Mouse (Mus musculus): Measurements from ENCODE around the gene Gnat1. TPM values are rescaled to one million over a fixed set of nuclear protein-coding genes. Genes with fewer than 3 reads are reported as not detected.
A peak's percentile ranks its signal among the peaks of the same experiment; 100 is the strongest.

Gene Gnat1
- polyA plus RNA-seq (2015; fragmentation: Nextera tagmentation; extraction: Ambion mirVana) = 0.65 and 1.2 TPM in 2 replicates

DNA sequence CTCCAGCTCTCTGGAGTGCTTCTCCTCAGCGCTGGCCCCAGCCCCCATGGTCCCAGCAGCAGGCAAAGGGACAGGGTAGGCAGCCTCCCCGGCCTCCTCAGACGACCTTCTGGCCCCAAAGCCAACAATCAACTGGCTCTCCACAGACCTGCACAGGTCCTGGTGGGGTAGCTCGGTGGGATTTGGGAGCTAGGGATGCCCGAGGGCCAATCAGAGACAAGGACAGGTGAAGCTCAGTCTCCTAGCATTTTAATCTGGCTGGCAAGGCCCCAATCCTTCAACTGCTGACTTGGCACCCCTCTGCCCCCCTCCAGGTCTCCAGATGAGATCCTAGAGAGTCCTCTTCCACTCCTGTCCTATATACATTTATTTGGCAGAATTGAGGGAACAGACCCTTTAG is at the start of gene Gnat1:
TSS of gene Gnat1 (minus strand) at position 212 of the 400 bp plus-strand sequence.
- Histone ChIP-seq H3K4me1 (replicated peaks; ENCODE audit: control insufficient read depth, insufficient read depth, low read length) (peaks cover 20% of the 10 kb centered on the region), H3K9me3 (ENCODE audit: control insufficient read depth, low read length) (no peaks in the 10 kb centered on the region), H3K4me2 (ENCODE audit: low read depth, low read length) (no peak within 1 kb of the TSS), H3K27ac (ENCODE audit: low read length) (no peak within 1 kb of the TSS), H3K36me3 (ENCODE audit: control insufficient read depth, insufficient read depth, low read length) (peaks cover 10% of the 10 kb centered on the region; the same call in 1 of the 2 replicates), H3K4me3 (ENCODE audit: low read length) (no peak within 1 kb of the TSS), H3K27me3 (ENCODE audit: control insufficient read depth, insufficient read depth, low read depth, low read length) (peaks cover 26% of the 10 kb centered on the region), H3K9ac (ENCODE audit: low read length) (no peak within 1 kb of the TSS)
- ATAC-seq (ENCODE audit: low read depth) = no peak
- WGBS = 31% methylated on average over 5 of the region's 5 CpGs

DNA sequence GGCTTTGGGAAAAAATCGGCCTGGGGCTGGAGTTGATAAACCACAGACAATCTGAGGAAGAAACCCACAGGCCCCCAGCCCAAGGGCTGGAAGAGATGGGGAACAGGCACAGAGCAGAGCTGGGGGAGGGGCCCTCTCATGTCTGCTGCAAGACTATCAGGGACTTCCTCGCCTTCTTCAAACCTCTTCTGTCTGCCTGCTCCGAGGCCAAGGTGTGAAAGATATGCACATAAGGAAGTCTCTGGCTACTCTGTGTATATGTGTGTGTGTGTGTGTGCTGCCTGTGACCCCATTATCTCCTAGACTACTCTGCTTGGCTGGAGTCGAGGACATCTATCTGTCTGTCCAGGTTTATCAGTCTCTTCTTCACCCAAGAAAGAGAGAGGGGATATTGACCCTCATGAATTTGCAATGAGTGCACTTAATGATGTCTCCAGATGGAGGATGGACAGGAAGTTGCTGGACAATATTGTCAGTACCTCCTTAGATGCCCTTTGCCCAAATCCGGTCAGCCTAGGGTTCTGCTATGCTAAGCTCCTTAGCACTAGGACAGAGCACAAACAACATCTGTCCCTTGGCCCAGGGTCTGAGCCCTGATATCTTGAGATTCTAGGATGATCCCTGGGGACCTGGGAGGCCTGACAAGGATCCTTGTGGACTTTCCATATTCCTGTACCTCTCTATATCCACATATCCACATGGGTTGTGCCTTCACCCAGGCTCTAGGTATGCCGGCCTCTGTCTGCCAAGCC is 49.6 kb upstream of the Gnat1 start:
- no peak for ATAC-seq (ENCODE audit: low read depth)
- no peaks in the 10 kb centered on the region for H3K27me3 ChIP-seq (ENCODE audit: control insufficient read depth, insufficient read depth, low read depth, low read length)
- H3K4me1 ChIP-seq (replicated peaks; ENCODE audit: control insufficient read depth, insufficient read depth, low read length) = peaks cover 12% of the 10 kb centered on the region
- no peak overlapping the region for H3K4me3 ChIP-seq (ENCODE audit: low read length)
- no peak overlapping the region for H3K27ac ChIP-seq (ENCODE audit: low read length)
- 50% methylated on average over 6 of the region's 6 CpGs for WGBS
- H3K9me3 ChIP-seq (ENCODE audit: control insufficient read depth, low read length) = no peaks in the 10 kb centered on the region
- no peak overlapping the region for H3K9ac ChIP-seq (ENCODE audit: low read length)
- H3K36me3 ChIP-seq (ENCODE audit: control insufficient read depth, insufficient read depth, low read length) = no peaks in the 10 kb centered on the region
- no peak overlapping the region for H3K4me2 ChIP-seq (ENCODE audit: low read depth, low read length)

DNA sequence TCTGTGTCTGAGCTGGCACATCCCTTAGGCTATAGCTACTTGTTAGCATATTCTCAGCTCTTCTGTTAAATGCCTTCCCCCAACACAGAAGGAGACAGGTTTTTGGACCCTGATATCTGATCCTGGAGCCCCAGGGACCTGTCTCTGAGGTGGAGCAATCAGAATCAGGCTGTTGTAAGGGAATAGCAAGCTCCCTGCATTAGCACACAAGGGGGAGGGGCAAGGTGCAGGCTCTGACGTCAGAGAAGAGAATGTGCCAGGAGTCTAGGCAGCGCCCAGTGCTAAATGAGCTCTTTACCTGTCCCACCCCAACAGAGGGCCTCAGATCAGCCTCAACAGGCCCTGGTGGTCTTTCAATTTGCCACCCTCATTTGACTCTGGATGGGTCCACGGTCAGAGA is 47.5 kb upstream of the Gnat1 start:
- Histone ChIP-seq H3K36me3 (ENCODE audit: control insufficient read depth, insufficient read depth, low read length) (no peaks in the 10 kb centered on the region), H3K4me3 (ENCODE audit: low read length) (no peak overlapping the region), H3K27ac (ENCODE audit: low read length) (no peak overlapping the region), H3K4me2 (ENCODE audit: low read depth, low read length) (no peak overlapping the region), H3K9me3 (ENCODE audit: control insufficient read depth, low read length) (no peaks in the 10 kb centered on the region), H3K27me3 (ENCODE audit: control insufficient read depth, insufficient read depth, low read depth, low read length) (no peaks in the 10 kb centered on the region), H3K9ac (ENCODE audit: low read length) (no peak overlapping the region), H3K4me1 (replicated peaks; ENCODE audit: control insufficient read depth, insufficient read depth, low read length) (peaks cover 26% of the 10 kb centered on the region)
- ATAC-seq (ENCODE audit: low read depth) = no peak
- 60% methylated on average over 3 of the region's 3 CpGs for WGBS

DNA sequence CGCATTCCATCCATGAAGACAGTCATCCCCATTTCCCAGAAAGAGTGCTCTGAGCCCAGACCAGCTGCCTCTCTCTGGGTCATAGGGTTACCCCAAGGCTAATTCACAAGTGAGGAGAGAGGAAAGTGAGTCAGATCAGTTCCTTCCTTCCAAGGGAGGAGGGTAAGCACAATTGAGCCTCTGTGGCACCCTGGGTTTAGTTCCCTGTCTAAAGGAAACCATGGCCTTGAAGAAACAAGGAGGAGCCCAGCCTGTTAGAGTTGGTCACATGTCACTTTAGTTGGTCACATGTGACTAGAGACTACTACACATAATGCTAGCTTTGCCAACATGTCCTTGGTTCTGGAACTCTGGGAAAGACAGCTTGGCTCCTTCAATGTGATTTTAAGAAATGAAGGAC is 45.3 kb upstream of the Gnat1 start:
- Histone ChIP-seq H3K9ac (ENCODE audit: low read length) (no peak overlapping the region), H3K9me3 (ENCODE audit: control insufficient read depth, low read length) (no peaks in the 10 kb centered on the region), H3K4me3 (ENCODE audit: low read length) (no peak overlapping the region), H3K36me3 (ENCODE audit: control insufficient read depth, insufficient read depth, low read length) (no peaks in the 10 kb centered on the region), H3K4me2 (ENCODE audit: low read depth, low read length) (no peak overlapping the region), H3K27me3 (ENCODE audit: control insufficient read depth, insufficient read depth, low read depth, low read length) (no peaks in the 10 kb centered on the region), H3K27ac (ENCODE audit: low read length) (peak overlapping the region; percentile 73), H3K4me1 (replicated peaks; ENCODE audit: control insufficient read depth, insufficient read depth, low read length) (peaks cover 29% of the 10 kb centered on the region)
- ATAC-seq (ENCODE audit: low read depth) = no peak
- WGBS = 79% methylated on average over 1 of the region's 1 CpGs

DNA sequence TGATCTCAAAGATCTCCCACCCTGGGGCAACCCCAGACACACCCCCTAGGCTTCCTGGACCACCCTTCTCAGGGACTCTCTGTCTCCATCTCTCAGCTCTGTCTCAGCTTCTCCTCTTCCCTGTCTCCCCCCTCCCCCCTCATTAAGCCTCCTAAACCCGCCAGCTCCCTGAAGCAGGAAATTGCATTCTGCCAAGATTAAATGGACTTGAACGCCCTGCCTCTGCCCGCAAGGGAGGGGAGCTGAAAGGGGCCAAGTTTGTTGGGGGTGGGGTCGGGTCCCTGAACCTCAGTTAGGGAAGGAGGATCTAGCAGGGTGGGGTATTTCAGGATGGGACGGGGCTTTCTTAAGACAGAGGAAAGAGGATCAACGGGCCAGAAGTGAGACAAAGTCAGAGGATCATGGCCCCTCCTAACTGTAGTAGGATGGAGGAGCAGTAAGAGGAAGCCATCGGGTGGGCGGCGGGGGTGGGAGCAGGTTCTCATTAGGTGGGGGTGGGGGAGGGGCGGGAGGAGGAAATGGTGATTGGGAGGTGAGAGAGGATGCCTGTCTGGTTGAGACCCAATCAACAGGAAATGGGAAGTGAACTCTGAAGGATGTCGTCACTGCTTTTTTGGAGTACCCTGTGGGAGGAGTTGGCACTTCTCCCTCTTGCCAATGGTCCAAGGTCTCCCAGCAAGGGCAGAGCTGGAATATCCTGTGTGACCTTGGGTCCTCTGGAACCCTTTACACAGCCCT is 44.5 kb upstream of the Gnat1 start:
- H3K4me3 ChIP-seq (ENCODE audit: low read length) = no peak overlapping the region
- WGBS = 1% methylated on average over 11 of the region's 11 CpGs
- ATAC-seq (ENCODE audit: low read depth) = peak; percentile 74

DNA sequence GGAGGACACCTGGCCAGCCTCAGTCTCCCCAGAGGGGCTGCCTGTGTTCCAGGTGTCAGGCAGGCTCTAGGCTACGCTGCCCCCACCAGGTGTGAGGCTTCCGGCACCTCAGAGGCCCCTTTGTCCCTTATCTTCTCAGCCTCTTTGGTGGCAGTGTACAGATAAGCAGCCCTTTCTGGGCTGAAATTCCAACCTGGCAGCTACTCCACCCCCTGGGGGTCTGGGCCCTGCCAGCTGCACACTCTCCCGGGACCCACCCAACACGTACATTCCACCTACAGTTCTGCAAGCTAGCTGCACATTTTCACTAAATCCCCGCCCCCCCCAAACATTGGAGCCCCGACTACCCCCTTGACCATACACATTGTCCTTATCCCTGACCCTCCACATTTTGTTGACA is 43.8 kb upstream of the Gnat1 start:
- H3K4me3 ChIP-seq (ENCODE audit: low read length) = no peak overlapping the region
- H3K9me3 ChIP-seq (ENCODE audit: control insufficient read depth, low read length) = no peaks in the 10 kb centered on the region
- ATAC-seq (ENCODE audit: low read depth) = peak; percentile 72
- peak overlapping the region; percentile 52 for H3K9ac ChIP-seq (ENCODE audit: low read length)
- no peaks in the 10 kb centered on the region for H3K27me3 ChIP-seq (ENCODE audit: control insufficient read depth, insufficient read depth, low read depth, low read length)
- H3K4me1 ChIP-seq (replicated peaks; ENCODE audit: control insufficient read depth, insufficient read depth, low read length) = peaks cover 29% of the 10 kb centered on the region
- peak overlapping the region; percentile 51 for H3K4me2 ChIP-seq (ENCODE audit: low read depth, low read length)
- WGBS = 30% methylated on average over 6 of the region's 6 CpGs
- peak overlapping the region; percentile 75 for H3K27ac ChIP-seq (ENCODE audit: low read length)
- no peaks in the 10 kb centered on the region for H3K36me3 ChIP-seq (ENCODE audit: control insufficient read depth, insufficient read depth, low read length)

More for the DNA sequence above, 44.5 kb upstream of the Gnat1 start:
- H3K9ac ChIP-seq (ENCODE audit: low read length) = peak overlapping the region; percentile 52
- peaks cover 29% of the 10 kb centered on the region for H3K4me1 ChIP-seq (replicated peaks; ENCODE audit: control insufficient read depth, insufficient read depth, low read length)
- H3K36me3 ChIP-seq (ENCODE audit: control insufficient read depth, insufficient read depth, low read length) = no peaks in the 10 kb centered on the region
- no peaks in the 10 kb centered on the region for H3K9me3 ChIP-seq (ENCODE audit: control insufficient read depth, low read length)
- H3K4me2 ChIP-seq (ENCODE audit: low read depth, low read length) = peak overlapping the region; percentile 51
- H3K27ac ChIP-seq (ENCODE audit: low read length) = peak overlapping the region; percentile 75
- no peaks in the 10 kb centered on the region for H3K27me3 ChIP-seq (ENCODE audit: control insufficient read depth, insufficient read depth, low read depth, low read length)

DNA sequence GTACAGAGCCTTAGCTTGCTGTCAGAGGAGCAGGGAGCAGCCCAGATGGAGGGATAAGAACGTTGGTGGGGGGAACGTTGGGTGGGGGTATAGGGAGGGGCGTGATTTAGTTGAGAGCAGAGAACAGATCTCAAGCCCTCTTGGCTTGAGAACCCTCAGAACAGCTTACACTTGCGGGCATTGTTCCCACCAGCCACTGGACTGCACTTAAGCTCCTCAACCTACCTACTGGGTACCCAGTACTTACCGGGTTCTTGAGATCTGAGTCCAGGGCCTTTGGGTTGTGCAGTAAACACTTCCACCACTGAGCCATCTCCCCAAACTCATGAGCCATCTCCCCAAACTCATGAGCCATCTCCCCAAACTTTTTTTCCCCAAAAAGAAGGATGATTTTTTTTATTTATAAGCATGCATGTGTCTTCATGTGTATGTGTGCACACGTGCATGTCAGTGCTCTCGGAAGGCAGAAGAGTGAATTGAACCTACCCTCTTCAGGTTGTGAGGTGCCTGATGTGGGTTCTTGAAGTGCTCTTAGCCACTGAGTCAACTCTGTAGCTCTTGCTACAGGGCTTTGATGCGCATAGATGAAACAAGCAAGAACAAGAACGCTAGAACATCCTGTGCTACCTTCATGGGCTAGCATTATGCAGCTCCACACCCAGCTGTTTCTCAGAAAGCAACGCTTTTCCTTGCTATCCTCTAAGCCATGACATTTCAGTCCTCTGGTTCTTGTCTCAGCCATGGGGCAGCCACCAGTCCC is 39.4 kb upstream of the Gnat1 start:
- Histone ChIP-seq H3K4me1 (replicated peaks; ENCODE audit: control insufficient read depth, insufficient read depth, low read length) (peaks cover 39% of the 10 kb centered on the region), H3K36me3 (ENCODE audit: control insufficient read depth, insufficient read depth, low read length) (no peaks in the 10 kb centered on the region), H3K27ac (ENCODE audit: low read length) (peak overlapping the region; percentile 57), H3K27me3 (ENCODE audit: control insufficient read depth, insufficient read depth, low read depth, low read length) (no peaks in the 10 kb centered on the region), H3K4me2 (ENCODE audit: low read depth, low read length) (no peak overlapping the region), H3K9ac (ENCODE audit: low read length) (no peak overlapping the region), H3K4me3 (ENCODE audit: low read length) (no peak overlapping the region), H3K9me3 (ENCODE audit: control insufficient read depth, low read length) (no peaks in the 10 kb centered on the region)
- WGBS = 54% methylated on average over 10 of the region's 10 CpGs
- peak; percentile 61 for ATAC-seq (ENCODE audit: low read depth)

DNA sequence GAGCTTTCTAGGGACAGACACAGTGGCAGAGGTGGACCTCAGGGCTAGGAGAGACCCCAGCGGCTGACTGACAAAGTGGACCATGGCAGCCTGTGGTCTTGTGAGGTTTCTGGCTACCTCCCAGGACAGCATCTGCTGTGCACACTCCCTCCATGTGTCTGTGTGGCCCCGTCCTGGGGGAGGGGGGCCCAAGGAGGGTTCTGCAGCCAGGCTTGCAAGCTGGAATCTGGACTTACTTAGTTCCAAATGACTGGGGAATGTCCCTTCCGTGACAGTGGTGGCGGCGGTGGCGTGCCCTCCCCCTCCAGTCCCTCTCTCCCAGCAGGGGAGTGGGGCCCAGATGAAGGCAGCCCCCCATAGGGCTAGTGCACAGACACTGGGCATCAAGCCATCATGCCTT is 37.4 kb upstream of the Gnat1 start:
- no peaks in the 10 kb centered on the region for H3K36me3 ChIP-seq (ENCODE audit: control insufficient read depth, insufficient read depth, low read length)
- no peaks in the 10 kb centered on the region for H3K27me3 ChIP-seq (ENCODE audit: control insufficient read depth, insufficient read depth, low read depth, low read length)
- 0 out of 2 replicates have a peak overlapping the region, but pooled peaks have one; percentile 1 for H3K9ac ChIP-seq (ENCODE audit: low read length)
- no peak overlapping the region for H3K27ac ChIP-seq (ENCODE audit: low read length)
- no peak overlapping the region for H3K4me3 ChIP-seq (ENCODE audit: low read length)
- H3K9me3 ChIP-seq (ENCODE audit: control insufficient read depth, low read length) = no peaks in the 10 kb centered on the region
- H3K4me1 ChIP-seq (replicated peaks; ENCODE audit: control insufficient read depth, insufficient read depth, low read length) = peaks cover 30% of the 10 kb centered on the region
- peak; percentile 26; the same call in 1 of the 2 replicates for ATAC-seq (ENCODE audit: low read depth)
- 33% methylated on average over 6 of the region's 6 CpGs for WGBS
- no peak overlapping the region for H3K4me2 ChIP-seq (ENCODE audit: low read depth, low read length)

DNA sequence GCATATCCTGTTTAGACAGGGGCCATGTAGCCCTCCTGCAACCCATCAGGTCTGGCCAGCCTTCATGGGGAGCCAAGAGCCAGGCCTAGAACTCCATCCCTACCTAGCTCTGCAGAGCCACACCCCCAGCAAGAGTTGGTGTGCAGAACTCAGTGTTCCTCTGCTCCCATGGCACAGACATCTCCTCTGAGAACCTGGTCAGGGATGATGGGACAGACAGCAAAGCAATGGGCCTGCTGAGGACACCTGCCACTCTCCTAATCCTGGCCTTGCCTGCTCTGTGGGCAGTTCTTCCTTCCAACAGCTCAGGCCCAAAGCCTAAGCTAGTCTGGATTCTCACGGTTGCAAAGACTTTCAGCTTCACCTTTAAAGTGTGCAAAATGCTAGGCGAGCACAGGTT is 36.1 kb upstream of the Gnat1 start:
- Histone ChIP-seq H3K9ac (ENCODE audit: low read length) (no peak overlapping the region), H3K4me2 (ENCODE audit: low read depth, low read length) (no peak overlapping the region), H3K27ac (ENCODE audit: low read length) (no peak overlapping the region), H3K9me3 (ENCODE audit: control insufficient read depth, low read length) (no peaks in the 10 kb centered on the region), H3K27me3 (ENCODE audit: control insufficient read depth, insufficient read depth, low read depth, low read length) (no peaks in the 10 kb centered on the region; the same call in 1 of the 2 replicates), H3K36me3 (ENCODE audit: control insufficient read depth, insufficient read depth, low read length) (no peaks in the 10 kb centered on the region), H3K4me1 (replicated peaks; ENCODE audit: control insufficient read depth, insufficient read depth, low read length) (peaks cover 27% of the 10 kb centered on the region), H3K4me3 (ENCODE audit: low read length) (no peak overlapping the region)
- ATAC-seq (ENCODE audit: low read depth) = no peak
- WGBS = 83% methylated on average over 2 of the region's 2 CpGs

Measured in lung, embryonic 16.5 days (tissue).